Mouse (Mus musculus): ENCODE results near the gene Rhbdl1.

DNA sequence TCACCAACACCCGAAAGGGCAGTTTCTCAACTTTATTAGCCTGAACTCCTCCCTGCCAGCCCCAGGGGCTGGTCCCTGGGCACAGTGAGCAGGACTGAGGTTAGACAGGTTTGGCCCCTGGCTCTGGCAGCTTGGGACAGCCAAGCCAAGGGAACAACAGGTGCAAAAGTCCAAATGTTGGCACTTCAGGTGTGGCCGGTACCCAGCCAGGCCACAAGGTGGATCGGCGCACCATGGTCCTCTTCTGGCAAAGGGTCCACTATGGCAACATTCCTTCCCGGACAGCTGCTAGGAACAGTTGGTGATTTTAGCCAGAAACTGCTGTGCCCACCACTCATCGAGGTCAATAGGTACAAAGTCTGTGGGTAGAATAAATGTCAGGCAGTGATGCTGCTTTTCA lies 26.6 kb upstream of the Rhbdl1 start:
- no peak for TF ChIP-seq POLR2A (IDR thresholded peaks at IDR 0.05; ENCODE audit: control insufficient read depth, low read depth, low read length)
- no peak for TF ChIP-seq CTCF (IDR thresholded peaks at IDR 0.05; ENCODE audit: control insufficient read depth, insufficient read depth, insufficient replicate concordance, low read depth, low read length)
